Mouse (Mus musculus) heart, embryonic 15.5 days (tissue): ENCODE data around the gene Hspb6. TPM values are rescaled to one million over a fixed set of nuclear protein-coding genes. Genes with fewer than 3 reads are reported as not detected.
A peak's percentile ranks its signal among the peaks of the same experiment; 100 is the strongest.

Source experiments
- ATAC-seq: fragments of 200-750 bp; cut with Nextera tagmentation; replicated peaks from 2 replicates; pipeline ENCODE4 v1.8.0; 2017; ENCODE audit warnings: low read depth, moderate TSS enrichment; ENCODE audit not compliant: insufficient number of reproducible peaks, insufficient read depth, low FRiP score
- H3K27ac ChIP-seq: fragments of 300-500 bp; sonication (generic); 2 replicates; pipeline ENCODE4 v1.5.1; 2015; ENCODE audit warnings: mild to moderate bottlenecking, inconsistent platforms
- H3K27me3 ChIP-seq: fragments of 300-500 bp; sonication (generic); 2 replicates; pipeline ENCODE4 v1.6.1; 2015; ENCODE audit warnings: inconsistent platforms
- H3K36me3 ChIP-seq: fragments of 300-500 bp; sonication (generic); 2 replicates; pipeline ENCODE4 v1.6.1; 2015; ENCODE audit warnings: mild to moderate bottlenecking, inconsistent platforms
- H3K4me1 ChIP-seq: fragments of 300-500 bp; sonication (generic); replicated peaks from 2 replicates; pipeline ENCODE4 v1.6.1; 2015; ENCODE audit warnings: inconsistent platforms
- H3K4me2 ChIP-seq: fragments of 300-500 bp; sonication (generic); 2 replicates; pipeline ENCODE4 v1.6.1; 2015; ENCODE audit warnings: inconsistent platforms, mild to moderate bottlenecking, moderate library complexity
- H3K4me3 ChIP-seq: fragments of 300-500 bp; sonication (generic); 2 replicates; pipeline ENCODE4 v1.5.1; 2015; ENCODE audit warnings: mild to moderate bottlenecking, inconsistent platforms
- H3K9ac ChIP-seq: fragments of 300-500 bp; sonication (generic); 2 replicates; pipeline ENCODE4 v1.6.1; 2015; ENCODE audit warnings: mild to moderate bottlenecking, inconsistent platforms
- H3K9me3 ChIP-seq: fragments of 300-500 bp; sonication (generic); replicated peaks from 2 replicates; pipeline ENCODE4 v1.6.1; 2016; ENCODE audit warnings: inconsistent platforms
- WGBS: fragments of 180-500 bp; shearing (Covaris S2); methylation state at CpG from one replicate; pipeline ENCODE4 v1.1.7; 2015; ENCODE audit warnings: mixed read lengths; 5-methylcytosine and 5-hydroxymethylcytosine counted together
- polyA plus RNA-seq: library from polyadenylated mRNA; unstranded; fragments of >200 nt; fragmentation: Nextera tagmentation; extraction: Ambion mirVana; gene quantifications from 2 replicates; pipeline ENCODE4 v1.2.1, GENCODE M21; 2015

Hspb6 gene
- polyA plus RNA-seq, 1 experiment from 2014 or later, result 176 TPM

DNA sequence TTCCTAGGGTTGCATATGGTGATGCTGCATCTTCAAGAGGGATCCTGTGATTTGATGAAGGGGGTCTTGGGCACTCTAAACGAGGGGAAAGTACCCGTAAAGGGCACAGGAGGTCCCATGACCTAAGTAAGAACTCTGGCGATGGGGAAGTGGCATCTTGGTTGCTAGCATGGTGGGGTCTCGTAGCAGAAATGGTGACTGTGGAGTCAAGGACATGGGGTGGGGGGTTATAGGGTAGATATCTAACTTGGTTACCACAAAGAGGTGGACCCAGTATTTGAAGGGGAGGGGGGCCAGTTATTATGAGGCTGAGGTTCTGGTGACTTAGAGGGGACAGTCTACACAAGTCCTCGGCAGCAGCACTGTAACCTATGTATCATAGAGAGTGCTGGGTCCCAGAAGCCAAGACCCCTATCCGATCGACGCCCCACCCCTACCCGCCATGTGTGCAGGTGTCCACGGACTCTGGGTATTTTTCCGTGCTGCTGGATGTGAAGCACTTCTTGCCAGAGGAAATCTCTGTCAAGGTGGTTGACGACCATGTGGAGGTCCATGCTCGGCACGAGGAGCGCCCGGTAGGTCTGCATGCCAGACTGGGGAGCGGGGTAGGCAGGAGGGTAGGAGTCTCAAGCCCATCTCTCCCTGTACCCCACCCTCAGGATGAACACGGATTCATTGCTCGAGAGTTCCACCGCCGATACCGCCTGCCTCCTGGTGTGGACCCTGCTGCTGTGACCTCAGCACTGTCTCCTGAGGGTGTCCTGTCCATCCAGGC, 2.0 kb downstream of the Hspb6 start:
- 81% methylated on average over 22 of the region's 22 CpGs for WGBS
- peak overlapping the region; percentile 80 for H3K4me3 ChIP-seq
- H3K9me3 ChIP-seq, result no peaks in the 10 kb centered on the region
- H3K27ac ChIP-seq, result peak overlapping the region; percentile 99
- peaks cover 32% of the 10 kb centered on the region for H3K4me1 ChIP-seq
- peaks cover 29% of the 10 kb centered on the region for H3K36me3 ChIP-seq
- H3K4me2 ChIP-seq, result peak overlapping the region; percentile 93
- no peaks in the 10 kb centered on the region for H3K27me3 ChIP-seq
- H3K9ac ChIP-seq, result peak overlapping the region; percentile 78
- no peak for ATAC-seq

DNA sequence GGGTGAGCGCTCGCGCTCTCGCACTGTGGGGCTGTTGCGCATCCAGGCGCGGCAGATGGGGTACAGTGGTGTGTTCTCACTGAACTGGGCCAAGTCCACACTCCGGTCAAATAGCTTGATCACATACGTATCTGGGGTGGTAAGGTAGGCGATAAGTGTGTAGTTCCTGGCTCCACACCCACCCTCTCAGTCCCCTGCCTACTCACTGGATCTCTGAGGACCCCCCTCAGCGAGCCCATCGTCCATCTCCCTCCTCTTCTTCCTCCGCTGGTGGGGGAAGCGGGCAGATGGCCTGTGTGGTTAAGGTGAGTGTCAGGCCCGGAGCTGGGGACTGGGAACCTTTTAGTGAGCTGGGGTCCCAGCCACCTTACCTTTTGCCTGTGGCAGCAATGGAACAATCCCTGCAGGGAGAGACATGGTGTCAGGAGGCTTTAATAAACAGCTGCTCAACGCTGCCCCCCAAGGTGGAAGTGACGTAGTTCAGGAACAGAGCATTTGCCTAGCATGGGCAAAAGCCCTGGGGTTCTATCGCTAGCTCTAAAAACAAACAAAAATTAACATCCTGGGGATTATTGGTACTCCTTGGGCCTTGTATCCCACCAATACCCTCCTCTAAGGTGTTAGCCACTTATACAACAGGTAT, 5.0 kb downstream of the Hspb6 start:
- Histone ChIP-seq H3K4me1 (peaks cover 44% of the 10 kb centered on the region), H3K36me3 (peaks cover 28% of the 10 kb centered on the region), H3K4me3 (no peak overlapping the region), H3K27ac (no peak overlapping the region), H3K4me2 (no peak overlapping the region), H3K9ac (no peak overlapping the region), H3K27me3 (no peaks in the 10 kb centered on the region), H3K9me3 (no peaks in the 10 kb centered on the region)
- no peak for ATAC-seq
- 94% methylated on average over 18 of the region's 18 CpGs for WGBS

DNA sequence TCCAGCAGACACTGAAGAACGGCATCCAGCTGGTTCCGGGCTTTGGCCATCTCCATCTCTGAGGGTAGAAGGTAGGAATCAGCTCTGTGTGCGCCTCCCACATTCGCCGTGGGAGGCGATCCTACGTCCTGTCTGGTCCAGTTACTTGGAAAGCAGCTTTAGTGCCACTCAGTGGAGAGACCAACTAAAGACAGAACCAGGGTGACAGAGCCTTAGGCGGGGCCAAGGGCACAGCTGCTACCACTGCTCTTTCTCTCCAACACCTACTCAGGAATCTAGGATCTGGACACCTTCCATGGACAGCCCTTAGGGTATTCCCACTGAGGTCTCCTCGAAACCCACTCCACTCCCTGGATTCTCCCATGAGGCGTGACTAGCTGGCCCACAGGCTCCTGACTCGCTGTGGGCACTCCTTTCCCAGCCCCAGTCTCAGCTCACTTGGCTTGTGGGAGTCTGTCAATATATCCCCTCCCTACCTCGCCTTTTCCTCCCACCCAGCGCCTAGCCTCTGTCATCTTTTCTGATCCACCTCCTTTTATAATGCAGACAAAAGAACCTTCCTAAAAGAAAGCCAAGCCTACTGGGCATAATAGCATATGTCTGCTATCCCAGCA, 6.0 kb downstream of the Hspb6 start:
- Histone ChIP-seq H3K4me3 (peak overlapping the region; percentile 76), H3K27ac (no peak overlapping the region), H3K4me2 (peak overlapping the region; percentile 93), H3K27me3 (no peaks in the 10 kb centered on the region), H3K9ac (0 out of 2 replicates have a peak overlapping the region, but pooled peaks have one; percentile 71), H3K36me3 (peaks cover 28% of the 10 kb centered on the region), H3K9me3 (no peaks in the 10 kb centered on the region), H3K4me1 (peaks cover 42% of the 10 kb centered on the region)
- ATAC-seq, result no peak
- 85% methylated on average over 13 of the region's 13 CpGs for WGBS

DNA sequence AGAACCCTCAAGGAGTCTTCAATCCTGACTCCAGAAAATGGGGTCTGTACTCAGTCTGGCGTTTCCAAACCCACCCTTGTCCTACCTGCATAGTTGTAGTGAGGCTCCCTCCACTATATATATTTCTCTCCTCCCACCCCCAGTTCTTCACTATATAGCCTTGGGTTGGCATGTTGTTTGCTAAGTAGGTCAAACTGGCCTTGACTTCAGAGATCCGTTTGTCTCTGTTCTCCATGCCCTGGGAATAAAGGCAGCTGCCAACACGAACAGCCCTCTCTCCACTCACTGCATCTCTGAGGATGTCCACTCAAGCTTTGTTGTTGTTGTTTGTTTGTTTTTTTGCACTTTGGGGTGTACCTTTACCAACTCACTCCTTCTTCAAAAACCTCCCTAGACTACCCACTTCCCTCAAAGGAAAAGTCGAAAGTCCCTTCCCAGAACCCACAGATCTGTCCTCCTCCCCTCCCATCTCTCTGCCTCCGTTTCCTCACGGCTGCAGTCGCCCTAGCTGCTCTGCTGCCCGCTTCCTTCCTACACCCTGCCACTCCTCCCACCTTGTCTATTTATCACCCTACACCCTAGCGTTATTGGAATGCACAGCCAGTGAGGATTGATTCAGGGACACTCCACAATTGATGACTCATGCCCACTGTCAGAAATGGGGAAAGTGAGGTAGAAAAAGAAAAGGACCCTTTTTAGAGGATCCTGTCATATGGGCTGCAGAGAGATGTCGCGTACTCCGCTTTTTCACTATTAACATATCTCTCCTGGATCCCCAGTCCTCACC, 6.9 kb downstream of the Hspb6 start:
- H3K4me2 ChIP-seq, result peak overlapping the region; percentile 93
- H3K9ac ChIP-seq, result peak overlapping the region; percentile 71
- no peaks in the 10 kb centered on the region for H3K9me3 ChIP-seq
- H3K4me1 ChIP-seq, result peaks cover 37% of the 10 kb centered on the region
- peaks cover 28% of the 10 kb centered on the region for H3K36me3 ChIP-seq
- no peaks in the 10 kb centered on the region for H3K27me3 ChIP-seq
- H3K27ac ChIP-seq, result peak overlapping the region; percentile 64
- no peak for ATAC-seq
- H3K4me3 ChIP-seq, result peak overlapping the region; percentile 76
- WGBS, result 12% methylated on average over 12 of the region's 12 CpGs

DNA sequence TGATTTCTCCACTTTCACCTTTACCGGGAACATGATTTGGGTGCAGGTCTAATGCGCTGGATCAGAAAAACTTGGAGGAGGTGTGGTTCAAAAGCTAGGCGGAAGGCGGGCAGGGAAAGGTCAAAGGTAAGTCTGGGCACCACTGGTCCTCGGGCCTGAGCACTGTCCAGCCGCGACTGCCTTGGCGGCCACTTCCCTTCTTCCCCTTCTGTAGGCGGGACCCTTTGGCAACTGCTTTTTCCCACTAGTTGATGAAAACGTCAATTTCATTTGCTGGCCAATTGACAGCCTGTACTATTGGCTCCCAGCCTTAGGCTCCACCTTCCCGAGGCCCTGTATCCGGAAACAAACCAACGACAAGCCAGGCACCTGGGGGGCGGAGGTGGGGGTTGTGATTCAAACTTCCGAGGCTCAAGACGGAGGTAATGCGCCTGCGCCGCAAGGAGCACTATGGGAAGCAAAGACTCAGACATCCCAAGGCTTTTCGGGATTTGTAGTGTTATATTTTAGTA, 7.5 kb downstream of the Hspb6 start, which contains the start of gene Lin37:
TSS of gene Lin37 (minus strand) at position 396 of the 512 bp plus-strand sequence.
- under 1% methylated on average over 20 of the region's 20 CpGs for WGBS
- H3K4me2 ChIP-seq, result peak within 1 kb of the TSS; percentile 93

DNA sequence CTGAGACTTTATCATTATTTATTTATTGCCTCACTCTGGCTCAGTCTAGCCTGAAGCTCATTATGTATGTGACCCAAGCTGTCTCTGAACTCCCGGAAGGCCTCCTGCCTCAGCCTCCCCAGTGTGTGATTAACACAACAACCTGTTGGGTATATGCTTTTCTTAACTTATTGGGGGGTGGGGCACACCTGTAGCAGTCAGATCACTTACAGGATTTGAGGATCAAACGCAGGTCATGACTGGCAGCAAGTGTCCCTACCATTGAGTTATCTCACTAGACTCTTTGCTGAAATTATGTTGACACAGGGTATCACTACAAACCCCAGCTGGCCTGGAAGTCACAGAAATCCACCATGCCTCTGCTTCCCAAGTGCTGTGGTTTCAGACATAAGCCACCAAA, 8.3 kb downstream of the Hspb6 start:
- peak overlapping the region; percentile 93; the same call in 1 of the 2 replicates for H3K4me2 ChIP-seq

More for the DNA sequence above, 7.5 kb downstream of the Hspb6 start, which contains the start of gene Lin37:
- Histone ChIP-seq H3K4me3 (peak within 1 kb of the TSS; percentile 76), H3K36me3 (peaks cover 26% of the 10 kb centered on the region), H3K9ac (peak within 1 kb of the TSS; percentile 71), H3K27ac (peak within 1 kb of the TSS; percentile 64), H3K4me1 (peaks cover 38% of the 10 kb centered on the region), H3K9me3 (no peaks in the 10 kb centered on the region), H3K27me3 (no peaks in the 10 kb centered on the region)
- peak; percentile 80 for ATAC-seq

DNA sequence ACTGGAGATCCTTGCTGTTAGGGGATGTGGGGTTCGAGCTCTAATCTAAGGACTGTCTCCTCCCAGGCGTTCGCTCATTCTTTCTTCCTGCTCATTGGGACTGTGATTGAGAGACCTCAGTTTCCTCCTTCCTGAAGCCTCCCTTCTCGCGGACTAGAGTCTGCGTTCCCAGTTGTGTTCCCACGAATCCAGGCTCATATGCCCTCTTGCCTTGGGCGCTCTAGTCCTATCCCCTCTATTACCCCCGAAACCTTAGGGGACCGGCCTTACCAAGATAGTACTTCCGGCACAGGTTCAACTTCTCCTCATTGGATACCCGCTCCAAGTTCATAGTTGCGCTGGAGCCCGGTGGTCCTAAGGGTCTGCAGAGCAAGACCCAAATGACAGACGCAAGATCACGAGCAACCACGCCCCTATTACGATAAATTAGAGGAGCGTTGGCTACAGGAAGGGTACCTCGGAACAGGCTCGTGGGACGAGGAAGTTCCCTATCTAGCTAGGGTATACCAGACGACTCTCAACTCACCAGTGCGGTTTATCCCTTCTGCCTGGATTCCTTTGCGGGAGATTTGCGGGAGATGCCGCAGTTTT, 10.6 kb downstream of the Hspb6 start:
- peak overlapping the region; percentile 99 for H3K27ac ChIP-seq
- H3K4me2 ChIP-seq, result peak overlapping the region; percentile 67
- H3K4me3 ChIP-seq, result peak overlapping the region; percentile 95
- no peak for ATAC-seq
- under 1% methylated on average over 27 of the region's 27 CpGs for WGBS
- H3K36me3 ChIP-seq, result peaks cover 26% of the 10 kb centered on the region
- H3K27me3 ChIP-seq, result no peaks in the 10 kb centered on the region
- no peaks in the 10 kb centered on the region for H3K9me3 ChIP-seq
- peak overlapping the region; percentile 69 for H3K9ac ChIP-seq
- peaks cover 37% of the 10 kb centered on the region for H3K4me1 ChIP-seq

More for the DNA sequence above, 8.3 kb downstream of the Hspb6 start:
- H3K9me3 ChIP-seq, result no peaks in the 10 kb centered on the region
- WGBS, result 61% methylated on average over 2 of the region's 2 CpGs
- peak overlapping the region; percentile 4 for H3K27ac ChIP-seq
- H3K9ac ChIP-seq, result no peak overlapping the region
- H3K4me3 ChIP-seq, result peak overlapping the region; percentile 76; the same call in 1 of the 2 replicates
- H3K27me3 ChIP-seq, result no peaks in the 10 kb centered on the region
- H3K4me1 ChIP-seq, result peaks cover 38% of the 10 kb centered on the region
- ATAC-seq, result no peak
- H3K36me3 ChIP-seq, result peaks cover 20% of the 10 kb centered on the region

DNA sequence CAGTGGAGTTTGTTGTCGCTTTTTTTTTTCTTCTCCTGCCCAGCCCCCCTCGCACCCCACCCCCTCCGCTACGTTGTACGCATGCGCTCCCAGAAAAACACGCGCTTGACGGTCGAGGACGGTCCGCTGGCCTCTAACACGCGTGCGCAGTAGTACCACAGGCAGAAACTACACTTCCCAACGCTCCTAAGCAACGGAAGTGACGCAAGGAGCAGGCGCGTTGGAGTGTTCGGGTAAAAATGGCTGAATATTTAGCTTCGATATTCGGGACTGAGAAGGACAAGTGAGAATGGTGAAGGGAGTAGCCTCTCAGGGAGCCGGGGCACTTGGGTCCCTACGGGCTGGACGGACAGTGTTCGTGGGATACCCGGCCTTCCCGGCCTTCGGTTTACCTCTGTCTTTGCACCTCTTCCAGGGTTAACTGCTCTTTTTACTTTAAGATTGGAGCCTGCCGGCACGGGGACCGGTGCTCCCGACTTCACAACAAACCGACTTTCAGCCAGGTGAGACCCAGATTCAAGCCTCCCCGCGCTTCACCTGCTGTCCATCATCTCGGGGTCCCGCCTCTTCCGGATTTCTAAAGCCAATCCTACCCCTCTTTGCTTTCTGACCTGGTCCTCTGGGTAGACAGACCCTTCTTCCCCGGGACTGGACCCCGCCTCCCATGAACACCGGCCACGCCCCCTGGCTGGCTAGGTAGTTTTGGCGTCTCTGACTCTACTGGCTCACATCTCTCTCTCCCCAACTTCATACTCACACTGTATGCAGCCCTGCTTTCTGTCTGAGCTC, 11.3 kb downstream of the Hspb6 start, which contains the start of the genes U2af1l4, Gm49396 and Psenen:
TSS of gene U2af1l4 (plus strand) at position 185 of the 789 bp plus-strand sequence.
TSS of gene Gm49396 (plus strand) at position 228 of the 789 bp plus-strand sequence.
TSS of gene Psenen (minus strand) at position 511 of the 789 bp plus-strand sequence.
- Histone ChIP-seq H3K4me3 (peak within 1 kb of the TSS; percentile 95), H3K4me1 (peaks cover 31% of the 10 kb centered on the region), H3K27me3 (no peaks in the 10 kb centered on the region), H3K9ac (peak within 1 kb of the TSS; percentile 93), H3K27ac (peak within 1 kb of the TSS; percentile 99), H3K36me3 (peaks cover 27% of the 10 kb centered on the region), H3K9me3 (no peaks in the 10 kb centered on the region), H3K4me2 (peak within 1 kb of the TSS; percentile 67)
- ATAC-seq, result peak; percentile 89
- under 1% methylated on average over 45 of the region's 45 CpGs for WGBS

DNA sequence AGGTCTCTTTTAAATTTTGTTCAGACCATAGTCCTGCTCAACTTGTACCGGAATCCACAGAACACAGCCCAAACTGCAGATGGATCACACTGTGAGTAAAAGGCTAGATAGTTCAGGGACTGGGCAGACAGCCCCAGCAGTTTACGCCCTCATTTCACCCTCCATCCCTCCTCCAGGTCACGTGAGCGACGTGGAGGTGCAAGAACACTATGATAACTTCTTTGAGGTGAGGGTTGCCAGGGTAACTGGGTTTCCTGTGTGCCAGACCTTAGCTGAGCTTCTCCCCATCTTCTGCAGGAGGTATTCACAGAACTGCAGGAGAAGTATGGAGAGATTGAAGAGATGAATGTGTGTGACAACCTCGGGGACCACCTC, 11.9 kb downstream of the Hspb6 start:
- no peaks in the 10 kb centered on the region for H3K27me3 ChIP-seq
- no peak for ATAC-seq
- peak overlapping the region; percentile 93 for H3K9ac ChIP-seq
- H3K4me2 ChIP-seq, result peak overlapping the region; percentile 67
- peak overlapping the region; percentile 99 for H3K27ac ChIP-seq
- H3K4me3 ChIP-seq, result peak overlapping the region; percentile 95
- whole genome bisulfite sequencing, result 24% methylated on average over 6 of the region's 6 CpGs
- H3K9me3 ChIP-seq, result no peaks in the 10 kb centered on the region
- peaks cover 31% of the 10 kb centered on the region for H3K36me3 ChIP-seq
- H3K4me1 ChIP-seq, result peaks cover 25% of the 10 kb centered on the region
